Mouse (Mus musculus) kidney, adult 2 months (tissue): ENCODE measurements around the gene Pfkl. TPM values are rescaled to one million over a fixed set of nuclear protein-coding genes. Genes with fewer than 3 reads are reported as not detected.
A peak's percentile ranks its signal among the peaks of the same experiment; 100 is the strongest.
"Not testable (repeated sequence)": the region's sequence is repeated elsewhere in the genome, so short reads cannot be mapped to it uniquely, and the experiment has no call there.

ENCODE experiments used
- DNase-seq: peaks from one replicate; pipeline ENCODE4 v3.0.0; 2021
- H3K27ac ChIP-seq: fragments of 200-500 bp; 2 replicates; pipeline ENCODE4 v1.5.1; 2012; ENCODE audit warnings: low read depth, low read length, control low read depth, inconsistent platforms; ENCODE audit not compliant: insufficient read depth
- H3K27me3 ChIP-seq: fragments of 200-500 bp; replicated peaks from 2 replicates; pipeline ENCODE4 v1.6.1; 2012; ENCODE audit warnings: mild to moderate bottlenecking, moderate library complexity, low read length, inconsistent platforms; ENCODE audit not compliant: control insufficient read depth, insufficient read depth
- H3K36me3 ChIP-seq: fragments of 200-500 bp; 2 replicates; pipeline ENCODE4 v1.6.1; 2012; ENCODE audit warnings: mild to moderate bottlenecking, moderate library complexity, low read length, inconsistent platforms; ENCODE audit not compliant: control insufficient read depth, insufficient read depth
- H3K4me1 ChIP-seq: fragments of 200-500 bp; 2 replicates; pipeline ENCODE4 v1.6.1; 2011; ENCODE audit warnings: low read length; ENCODE audit not compliant: control insufficient read depth, insufficient read depth
- H3K4me3 ChIP-seq: fragments of 200-500 bp; 2 replicates; pipeline ENCODE4 v1.5.1; 2011; ENCODE audit warnings: mild to moderate bottlenecking, low read depth, low read length, control low read depth; ENCODE audit not compliant: insufficient read depth
- CTCF ChIP-seq: fragments of 200-500 bp; conservative IDR thresholded peaks from 2 replicates; pipeline ENCODE4 v1.5.1; 2011; ENCODE audit warnings: low read depth, mild to moderate bottlenecking, control low read depth, low read length, moderate library complexity, mixed read lengths; ENCODE audit not compliant: insufficient read depth, insufficient read length
- POLR2A ChIP-seq: fragments of 200-500 bp; IDR thresholded peaks from one replicate; pipeline ENCODE4 v1.6.1; 2011; ENCODE audit warnings: low read depth, low read length, control low read depth
- WGBS: fragments of 180-500 bp; shearing (Covaris S2); methylation state at CpG from one replicate; pipeline ENCODE4 v1.1.7; 2018; 5-methylcytosine and 5-hydroxymethylcytosine counted together
- polyA plus RNA-seq: library from polyadenylated mRNA; depleted of rRNA; stranded (reverse); fragments of >200 nt; gene quantifications from 2 replicates; pipeline ENCODE4 v1.2.3, GENCODE M21; 2012

Gene Pfkl
- polyA plus RNA-seq, 1 experiment = 107 TPM

- Histone ChIP-seq H3K27me3 (no peaks in the 10 kb centered on the region), H3K4me3 (no peak within 1 kb of the TSS), H3K27ac (no peak within 1 kb of the TSS), H3K4me1 (no peaks in the 10 kb centered on the region), H3K36me3 (no peaks in the 10 kb centered on the region)
- WGBS = 3% methylated on average over 27 of the region's 27 CpGs
- TF ChIP-seq POLR2A (no peak), CTCF (peak; percentile 79)
- DNase-seq = peak; percentile 59
These were observed 33.5 kb upstream of the Pfkl start, which contains the start of gene Aire for GRCm38 (mm10) chr10:78043406-78043836. Gene Aire, minus strand, starts transcription at chr10:78043610.

DNA sequence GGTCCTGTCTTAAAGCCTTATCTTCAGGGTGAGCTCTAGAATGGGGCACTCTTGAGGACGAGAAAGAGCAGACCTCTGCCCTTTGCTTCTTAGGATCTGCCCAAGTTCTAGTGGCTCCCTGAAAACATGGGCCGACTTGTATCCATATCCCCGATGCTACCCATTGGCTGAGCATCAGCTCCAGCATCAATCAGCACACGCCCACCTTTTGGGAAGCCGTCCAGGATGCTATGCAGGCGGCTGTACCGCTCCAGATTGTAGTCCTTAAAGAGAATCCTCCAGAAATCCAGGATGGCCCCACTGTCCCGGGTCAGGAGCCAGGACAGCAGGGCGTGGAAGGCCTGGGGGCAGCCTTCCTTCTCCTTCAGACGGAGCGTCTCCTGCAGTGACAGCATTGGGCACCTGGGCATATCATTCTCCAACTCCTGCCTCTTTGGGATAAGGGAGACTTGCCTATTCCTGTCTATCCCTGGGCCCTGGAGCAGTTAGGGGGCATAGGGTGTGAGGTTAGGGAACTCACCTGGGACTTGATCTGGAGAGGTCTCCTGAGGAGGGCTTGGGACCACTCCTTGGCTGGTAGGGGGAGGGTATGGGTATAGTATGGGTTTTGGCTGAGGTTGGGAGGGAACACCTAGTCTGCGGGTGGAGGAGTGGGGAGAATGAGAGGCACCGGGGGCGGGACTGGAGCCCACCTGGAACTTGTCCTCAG is 33.0 kb upstream of the Pfkl start:
- Histone ChIP-seq H3K27me3 (no peaks in the 10 kb centered on the region), H3K27ac (no peak overlapping the region), H3K4me3 (no peak overlapping the region), H3K4me1 (no peaks in the 10 kb centered on the region), H3K36me3 (no peaks in the 10 kb centered on the region)
- TF ChIP-seq POLR2A = no peak
- TF ChIP-seq CTCF = no peak
- 69% methylated on average over 14 of the region's 14 CpGs for WGBS
- DNase-seq = no peak

DNA sequence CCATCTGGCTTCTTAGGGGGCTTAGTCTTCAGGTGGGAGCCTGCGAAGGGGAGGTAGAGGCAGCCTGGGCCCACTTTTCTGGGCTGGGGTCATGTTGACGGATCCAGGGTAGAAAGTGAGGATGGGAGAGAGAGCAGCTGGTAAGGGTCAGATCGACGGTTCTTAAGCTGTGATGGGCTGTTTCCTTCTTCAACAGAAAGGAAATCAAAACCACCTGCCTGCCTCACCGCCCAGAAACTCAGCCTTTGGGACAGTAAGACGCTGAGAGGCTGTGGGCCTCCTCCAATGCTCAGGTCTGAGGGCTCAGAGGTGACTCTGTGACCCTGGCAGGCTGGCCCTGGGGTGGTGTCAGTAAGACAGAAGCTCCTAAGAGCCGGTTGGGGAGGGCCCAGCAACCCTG is 32.2 kb upstream of the Pfkl start:
- H3K36me3 ChIP-seq = no peaks in the 10 kb centered on the region
- DNase-seq = no peak
- TF ChIP-seq POLR2A (no peak), CTCF (no peak)
- no peak overlapping the region for H3K4me3 ChIP-seq
- H3K27ac ChIP-seq = no peak overlapping the region
- no peaks in the 10 kb centered on the region for H3K27me3 ChIP-seq
- 79% methylated on average over 7 of the region's 7 CpGs for WGBS
- no peaks in the 10 kb centered on the region for H3K4me1 ChIP-seq

GRCm38 (mm10) chr10:78041647-78042046 is 31.8 kb upstream of the Pfkl start, which contains the start of gene Dnmt3l:
Gene Dnmt3l, plus strand, starts transcription at chr10:78041947.
- no peaks in the 10 kb centered on the region for H3K4me1 ChIP-seq
- no peak within 1 kb of the TSS for H3K4me3 ChIP-seq
- H3K36me3 ChIP-seq = no peaks in the 10 kb centered on the region
- 94% methylated on average over 5 of the region's 5 CpGs for WGBS
- no peak for DNase-seq
- H3K27me3 ChIP-seq = no peaks in the 10 kb centered on the region
- no peak within 1 kb of the TSS for H3K27ac ChIP-seq
- TF ChIP-seq CTCF = no peak
- no peak for TF ChIP-seq POLR2A

- Histone ChIP-seq H3K36me3 (no peaks in the 10 kb centered on the region), H3K27me3 (no peaks in the 10 kb centered on the region), H3K4me3 (no peak overlapping the region), H3K27ac (no peak overlapping the region), H3K4me1 (no peaks in the 10 kb centered on the region)
- WGBS = 89% methylated on average over 4 of the region's 4 CpGs
- TF ChIP-seq CTCF (no peak), POLR2A (no peak)
- no peak for DNase-seq
These were observed 27.3 kb upstream of the Pfkl start for GRCm38 (mm10) chr10:78037139-78037538.

GRCm38 (mm10) chr10:78031987-78032386 is 22.1 kb upstream of the Pfkl start:
- no peak overlapping the region for H3K27ac ChIP-seq
- no peaks in the 10 kb centered on the region for H3K4me1 ChIP-seq
- no peaks in the 10 kb centered on the region for H3K27me3 ChIP-seq
- TF ChIP-seq POLR2A (no peak), CTCF (no peak)
- DNase-seq = no peak
- H3K4me3 ChIP-seq = no peak overlapping the region
- 82% methylated on average over 2 of the region's 2 CpGs for WGBS
- no peaks in the 10 kb centered on the region for H3K36me3 ChIP-seq

- no peaks in the 10 kb centered on the region for H3K4me1 ChIP-seq
- H3K27ac ChIP-seq = no peak overlapping the region
- H3K36me3 ChIP-seq = no peaks in the 10 kb centered on the region
- H3K4me3 ChIP-seq = no peak overlapping the region
- no peak for DNase-seq
- 95% methylated on average over 1 of the region's 1 CpGs for WGBS
- no peaks in the 10 kb centered on the region for H3K27me3 ChIP-seq
- TF ChIP-seq CTCF = no peak
- TF ChIP-seq POLR2A = no peak
These were observed 19.2 kb upstream of the Pfkl start for GRCm38 (mm10) chr10:78029080-78029479.

GRCm38 (mm10) chr10:78028129-78028528 is 18.2 kb upstream of the Pfkl start:
- H3K4me3 ChIP-seq = no peak overlapping the region
- H3K27ac ChIP-seq = no peak overlapping the region
- H3K36me3 ChIP-seq = no peaks in the 10 kb centered on the region
- no peaks in the 10 kb centered on the region for H3K4me1 ChIP-seq
- TF ChIP-seq POLR2A (no peak), CTCF (peak; percentile 87)
- no peaks in the 10 kb centered on the region for H3K27me3 ChIP-seq
- WGBS = under 1% methylated on average over 5 of the region's 5 CpGs
- peak; percentile 72 for DNase-seq

- not testable (repeated sequence) for H3K4me1 ChIP-seq, H3K4me3 ChIP-seq, H3K36me3 ChIP-seq, H3K27ac ChIP-seq, DNase-seq, H3K27me3 ChIP-seq
- 41% methylated on average over 6 of the region's 8 CpGs for WGBS
These were observed 15.6 kb upstream of the Pfkl start for GRCm38 (mm10) chr10:78025453-78025852.

GRCm38 (mm10) chr10:78019984-78020383 is 10.1 kb upstream of the Pfkl start:
- H3K27me3 ChIP-seq, H3K27ac ChIP-seq, H3K4me1 ChIP-seq, H3K4me3 ChIP-seq, H3K36me3 ChIP-seq: not testable (repeated sequence)
- DNase-seq = peak; percentile 9
- 97% methylated on average over 7 of the region's 11 CpGs for WGBS
